In genomic region chr7:4647291-4647690, GRCm38 (mm10) we compare ENCODE assay signal across 9 mouse cellular contexts. TPM values are rescaled to one million over a fixed set of nuclear protein-coding genes. Genes with fewer than 3 reads are reported as not detected.
DNase-seq lines count a peak whose midpoint lies in the region; ATAC-seq lines count a peak whose summit lies in the region.
"Had no signal": no experiment of that assay in that cellular context is flagged by ENCODE, and none has a peak within 500 bp of the region (broad histone marks: within the 10 kb centered on the region; RNA-seq: fewer than 3 reads in every experiment).

No protein-coding gene starts in this region.

- H3K36me3 ChIP-seq in midbrain, embryonic 11.5 days (ENCODE audit: control insufficient read depth, insufficient read depth, low read length) = peaks cover 10% of the 10 kb centered on the region
- peaks cover 37% of the 10 kb centered on the region for H3K36me3 ChIP-seq in midbrain, embryonic 14.5 days (ENCODE audit: control insufficient read depth, insufficient read depth, low read length)
- peaks cover 65% of the 10 kb centered on the region for H3K36me3 ChIP-seq in liver, embryonic 12.5 days

- ATAC-seq in midbrain, embryonic 11.5 days (ENCODE audit: low FRiP score) = no peak
- ATAC-seq in midbrain, embryonic 14.5 days (ENCODE audit: low FRiP score, low TSS enrichment) = no peak
- peak; percentile 44 for ATAC-seq in liver, embryonic 12.5 days

- no peak overlapping the region for H3K4me2 ChIP-seq in midbrain, embryonic 11.5 days
- H3K4me2 ChIP-seq in midbrain, embryonic 14.5 days (ENCODE audit: low read length) = no peak overlapping the region
- H3K4me2 ChIP-seq in liver, embryonic 12.5 days = no peak overlapping the region

- no peak overlapping the region for H3K4me3 ChIP-seq in midbrain, embryonic 11.5 days (ENCODE audit: low read depth, low read length)
- no peak overlapping the region for H3K4me3 ChIP-seq in midbrain, embryonic 14.5 days (replicated peaks; ENCODE audit: low read depth, low read length)
- no peak overlapping the region for H3K4me3 ChIP-seq in liver, embryonic 12.5 days

- H3K9ac ChIP-seq in midbrain, embryonic 11.5 days (ENCODE audit: low read length) = no peak overlapping the region
- H3K9ac ChIP-seq in midbrain, embryonic 14.5 days (replicated peaks; ENCODE audit: low read length) = no peak overlapping the region
- H3K9ac ChIP-seq in liver, embryonic 12.5 days = no peak overlapping the region

- no peaks in the 10 kb centered on the region for H3K4me1 ChIP-seq in midbrain, embryonic 11.5 days (ENCODE audit: control insufficient read depth, insufficient read depth, low read length)
- no peaks in the 10 kb centered on the region for H3K4me1 ChIP-seq in midbrain, embryonic 14.5 days (ENCODE audit: control insufficient read depth, insufficient read depth, low read length)
- peaks cover 54% of the 10 kb centered on the region for H3K4me1 ChIP-seq in liver, embryonic 12.5 days

- H3K27me3 ChIP-seq in midbrain, embryonic 11.5 days (ENCODE audit: control insufficient read depth, insufficient read depth, low read length) = no peaks in the 10 kb centered on the region
- H3K27me3 ChIP-seq in midbrain, embryonic 14.5 days (ENCODE audit: control insufficient read depth, insufficient read depth, low read length) = no peaks in the 10 kb centered on the region
- no peaks in the 10 kb centered on the region for H3K27me3 ChIP-seq in liver, embryonic 12.5 days (replicated peaks)

- 87% methylated on average over 6 of the region's 6 CpGs for WGBS in midbrain, embryonic 11.5 days
- WGBS in midbrain, embryonic 14.5 days = 78% methylated on average over 6 of the region's 6 CpGs
- WGBS in liver, embryonic 12.5 days (ENCODE audit: insufficient replicate concordance) = 47% methylated on average over 6 of the region's 6 CpGs

- H3K9me3 ChIP-seq in midbrain, embryonic 11.5 days (ENCODE audit: control insufficient read depth, low read length) = no peaks in the 10 kb centered on the region
- H3K9me3 ChIP-seq in midbrain, embryonic 14.5 days (ENCODE audit: control insufficient read depth, low read length) = no peaks in the 10 kb centered on the region
- no peaks in the 10 kb centered on the region for H3K9me3 ChIP-seq in liver, embryonic 12.5 days (replicated peaks)

- peak; percentile 6 for DNase-seq in midbrain, embryonic 11.5 days (ENCODE audit: low spot score, missing footprints)
- no peak for DNase-seq in midbrain, embryonic 14.5 days
- peak; percentile 50 to 59 for DNase-seq in heart, adult 9 months (ENCODE audit: low spot score in 2 of 2)
- peak; percentile 84 to 86 for DNase-seq in natural killer cell, adult 2 months (ENCODE audit: low spot score in 2 of 2)
- no peak for DNase-seq in urinary bladder, postnatal 36 days (ENCODE audit: low spot score in 2 of 2)
- DNase-seq in frontal cortex, adult 2 months (ENCODE audit: extremely low spot score in 1 of 2, low spot score in 1 of 2) = no peak
- DNase-seq in thymus, adult 18-20 months = no peak
- DNase-seq: cerebellum, postnatal 10 days had no signal

- H3K27ac ChIP-seq in midbrain, embryonic 11.5 days (ENCODE audit: low read depth, low read length) = no peak overlapping the region
- no peak overlapping the region for H3K27ac ChIP-seq in midbrain, embryonic 14.5 days (replicated peaks; ENCODE audit: low read depth, low read length)
- H3K27ac ChIP-seq in liver, embryonic 12.5 days = peak overlapping the region; percentile 56; the same call in 1 of the 2 replicates

RNA-seq across cellular contexts. Expression of gene Ppp6r1, which starts 11.5 kb away (rescaled TPM):
- 4.4 and 6.1 TPM in 2 replicates for polyA plus RNA-seq in midbrain, embryonic 11.5 days (2014; fragmentation: Nextera tagmentation; extraction: Ambion mirVana)
- polyA plus RNA-seq in midbrain, embryonic 14.5 days (2014; fragmentation: Nextera tagmentation; extraction: Ambion mirVana) = 8.7 and 11.2 TPM in 2 replicates
- polyA plus RNA-seq in liver, embryonic 12.5 days (2016; fragmentation: Nextera tagmentation; extraction: Ambion mirVana) = 12.0 and 12.7 TPM in 2 replicates
- 128 and 129 TPM in 2 replicates for polyA plus RNA-seq in frontal cortex, adult 2 months (2012; rRNA removed)

RNA-seq across cellular contexts. Expression of gene Tmem86b, which starts 16.1 kb away (rescaled TPM):
- polyA plus RNA-seq in midbrain, embryonic 11.5 days (2014; fragmentation: Nextera tagmentation; extraction: Ambion mirVana) = 2.4 and 3.6 TPM in 2 replicates
- polyA plus RNA-seq in midbrain, embryonic 14.5 days (2014; fragmentation: Nextera tagmentation; extraction: Ambion mirVana) = 3.2 and 3.7 TPM in 2 replicates
- 25.7 and 26.1 TPM in 2 replicates for polyA plus RNA-seq in liver, embryonic 12.5 days (2016; fragmentation: Nextera tagmentation; extraction: Ambion mirVana)
- 37.9 and 45.7 TPM in 2 replicates for polyA plus RNA-seq in frontal cortex, adult 2 months (2012; rRNA removed)

RNA-seq across cellular contexts. Expression of gene Hspbp1, which starts 37.6 kb away (rescaled TPM):
- polyA plus RNA-seq in midbrain, embryonic 11.5 days (2014; fragmentation: Nextera tagmentation; extraction: Ambion mirVana) = 111 and 113 TPM in 2 replicates
- 136 and 169 TPM in 2 replicates for polyA plus RNA-seq in midbrain, embryonic 14.5 days (2014; fragmentation: Nextera tagmentation; extraction: Ambion mirVana)
- polyA plus RNA-seq in liver, embryonic 12.5 days (2016; fragmentation: Nextera tagmentation; extraction: Ambion mirVana) = 90.8 and 95.6 TPM in 2 replicates
- 98.4 and 107 TPM in 2 replicates for polyA plus RNA-seq in frontal cortex, adult 2 months (2012; rRNA removed)

RNA-seq across cellular contexts. Expression of gene Brsk1, which starts 43.1 kb away (rescaled TPM):
- 2.3 and 3.2 TPM in 2 replicates for polyA plus RNA-seq in midbrain, embryonic 11.5 days (2014; fragmentation: Nextera tagmentation; extraction: Ambion mirVana)
- polyA plus RNA-seq in midbrain, embryonic 14.5 days (2014; fragmentation: Nextera tagmentation; extraction: Ambion mirVana) = 10.0 and 10.8 TPM in 2 replicates
- 0.19 and 0.29 TPM in 2 replicates for polyA plus RNA-seq in liver, embryonic 12.5 days (2016; fragmentation: Nextera tagmentation; extraction: Ambion mirVana)
- 244 and 251 TPM in 2 replicates for polyA plus RNA-seq in frontal cortex, adult 2 months (2012; rRNA removed)

RNA-seq across cellular contexts. Expression of gene Ptprh, which starts 43.5 kb away (rescaled TPM):
- polyA plus RNA-seq in midbrain, embryonic 11.5 days (2014; fragmentation: Nextera tagmentation; extraction: Ambion mirVana) = not detected in 2 replicates
- polyA plus RNA-seq in midbrain, embryonic 14.5 days (2014; fragmentation: Nextera tagmentation; extraction: Ambion mirVana) = 0.09 and 0.13 TPM in 2 replicates
- not detected in 2 replicates for polyA plus RNA-seq in liver, embryonic 12.5 days (2016; fragmentation: Nextera tagmentation; extraction: Ambion mirVana)
- 1.00 and 1.1 TPM in 2 replicates for polyA plus RNA-seq in frontal cortex, adult 2 months (2012; rRNA removed)

Comparison
In these comparisons a context has a peak if more than half of its experiments do, and no peak if none do; other contexts are left out.
1. DNase-seq: peak in midbrain, embryonic 11.5 days (single experiment), heart, adult 9 months (2 of 2) and natural killer cell, adult 2 months (2 of 2); none in midbrain, embryonic 14.5 days (single experiment), urinary bladder, postnatal 36 days (0 of 2), frontal cortex, adult 2 months (0 of 2) and thymus, adult 18-20 months (0 of 2).